Mouse (Mus musculus) myocyte (in vitro differentiated cells): Measurements from ENCODE around the gene Nsa2.
"Not testable (repeated sequence)": the region's sequence is repeated elsewhere in the genome, so short reads cannot be mapped to it uniquely, and the experiment has no call there.

Source experiments
- CEBPB ChIP-seq: IDR thresholded peaks from 2 replicates; pipeline ENCODE4 v1.6.1; 2011; ENCODE audit warnings: mild to moderate bottlenecking, moderate library complexity; ENCODE audit not compliant: poor library complexity, insufficient read depth, severe bottlenecking
- MYOG ChIP-seq, 3 experiments: IDR thresholded peaks; one replicate each; pipeline ENCODE4 v1.6.1; 2011; ENCODE audit warnings: control low read depth in 2 of 3, low read depth in 2 of 3, mild to moderate bottlenecking in 2 of 3; ENCODE audit not compliant: insufficient read length in 2 of 3, control insufficient read depth in 1 of 3, insufficient read depth in 1 of 3
- USF1 ChIP-seq: IDR thresholded peaks from one replicate; pipeline ENCODE4 v1.6.1; 2011; ENCODE audit warnings: low read depth, mild to moderate bottlenecking, control low read depth, moderate library complexity

DNA sequence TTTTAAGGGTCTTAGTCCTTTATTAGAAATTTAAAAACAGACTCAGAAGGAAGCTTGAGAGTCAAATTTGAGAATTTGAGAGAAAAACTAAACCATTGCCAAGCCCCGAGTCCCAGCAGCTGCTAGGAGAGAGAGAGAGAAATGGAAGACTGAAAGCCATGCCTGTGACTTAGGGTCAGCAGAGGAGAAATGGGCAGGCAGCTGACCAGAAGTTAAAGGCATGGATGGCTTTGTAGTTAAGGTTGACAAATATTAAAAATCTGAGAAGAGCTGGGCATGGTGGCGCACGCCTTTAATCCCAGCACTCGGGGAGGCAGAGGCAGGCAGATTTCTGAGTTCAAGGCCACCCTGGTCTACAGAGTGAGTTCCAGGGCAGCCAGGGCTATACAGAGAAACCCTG is 30.0 kb downstream of the Nsa2 start:
- TF ChIP-seq CEBPB; USF1; MYOG (IDR thresholded peaks at IDR 0.05; ENCODE audit: control insufficient read depth in 1 of 3, insufficient read depth in 1 of 3, insufficient read length in 2 of 3, low read depth in 2 of 3): not testable (repeated sequence)
